Mouse (Mus musculus): ENCODE data around the gene Cckar. TPM values are rescaled to one million over a fixed set of nuclear protein-coding genes. Genes with fewer than 3 reads are reported as not detected.

Cckar gene
- polyA plus RNA-seq (2014; fragmentation: Illumina TruSeq; extraction: RNeasy Lipid Tissue Mini Kit (QIAGEN cat#74804); ENCODE audit: low read depth, low replicate concordance), result 0.16 TPM

GRCm38 (mm10) chr5:53707235-53708177, at the start of gene Cckar:
TSS of gene Cckar (minus strand) at chr5:53707705.

Other genes starting within 250 kb of the Cckar start
- gene Rbpj, start 241.6 kb downstream of the Cckar start, polyA plus RNA-seq (2014; fragmentation: Illumina TruSeq; extraction: RNeasy Lipid Tissue Mini Kit (QIAGEN cat#74804); ENCODE audit: low read depth, low replicate concordance), result 14.8 TPM
- gene Tbc1d19, start 101.9 kb upstream of the Cckar start, polyA plus RNA-seq (2014; fragmentation: Illumina TruSeq; extraction: RNeasy Lipid Tissue Mini Kit (QIAGEN cat#74804); ENCODE audit: low read depth, low replicate concordance), result 9.9 TPM

All from liver, adult 10 weeks (tissue).